Mouse (Mus musculus) small intestine, adult 2 months (tissue): Measurements from ENCODE around the gene Gm11444.

Experiments used
- CTCF ChIP-seq: fragments of 200-500 bp; IDR thresholded peaks from 2 replicates; pipeline ENCODE4 v1.5.1; 2012; ENCODE audit warnings: low read depth, mild to moderate bottlenecking, control low read depth, inconsistent platforms, low read length, moderate library complexity, mixed read lengths; ENCODE audit not compliant: insufficient replicate concordance, insufficient read length; ENCODE audit errors: extremely low read depth
- POLR2A ChIP-seq: fragments of 200-500 bp; IDR thresholded peaks from 2 replicates; pipeline ENCODE4 v1.6.1; 2012; ENCODE audit warnings: low read depth, mild to moderate bottlenecking, control low read depth, inconsistent platforms, low read length, moderate library complexity

- TF ChIP-seq CTCF (no peak), POLR2A (no peak)
Measured at GRCm38 (mm10) chr11:85799456-85799855, 50.7 kb downstream of the Gm11444 start.
